Mouse (Mus musculus) limb, embryonic 11.5 days (tissue): ENCODE measurements around the gene Rapgef5. TPM values are rescaled to one million over a fixed set of nuclear protein-coding genes. Genes with fewer than 3 reads are reported as not detected.

Source experiments
- ATAC-seq: fragments of 200-750 bp; cut with Nextera tagmentation; 2 replicates; pipeline ENCODE4 v1.8.0; 2017; ENCODE audit warnings: low read depth; ENCODE audit not compliant: insufficient number of reproducible peaks, low FRiP score, low TSS enrichment
- DNase-seq: peaks from one replicate; pipeline ENCODE4 v3.0.0-alpha.2; 2015; ENCODE audit warnings: low spot score
- H3K27ac ChIP-seq: fragments of 300-500 bp; sonication (generic); replicated peaks from 2 replicates; pipeline ENCODE4 v1.5.1; 2014; ENCODE audit warnings: low read depth, mild to moderate bottlenecking, low read length
- H3K27me3 ChIP-seq: fragments of 300-500 bp; sonication (generic); 2 replicates; pipeline ENCODE4 v1.6.1; 2014; ENCODE audit warnings: mild to moderate bottlenecking, low read length, mixed read lengths; ENCODE audit not compliant: control insufficient read depth, insufficient read depth
- H3K36me3 ChIP-seq: fragments of 300-500 bp; sonication (generic); 2 replicates; pipeline ENCODE4 v1.6.1; 2014; ENCODE audit warnings: mild to moderate bottlenecking, low read length, moderate library complexity, mixed read lengths; ENCODE audit not compliant: control insufficient read depth, insufficient read depth
- H3K4me1 ChIP-seq: fragments of 300-500 bp; sonication (generic); 2 replicates; pipeline ENCODE4 v1.6.1; 2014; ENCODE audit warnings: low read length, mixed read lengths; ENCODE audit not compliant: control insufficient read depth, insufficient read depth
- H3K4me2 ChIP-seq: fragments of 300-500 bp; sonication (generic); 2 replicates; pipeline ENCODE4 v1.6.1; 2014; ENCODE audit warnings: low read depth, mild to moderate bottlenecking, moderate library complexity; ENCODE audit not compliant: severe bottlenecking
- H3K4me3 ChIP-seq: fragments of 300-500 bp; sonication (generic); 2 replicates; pipeline ENCODE4 v1.5.1; 2014; ENCODE audit warnings: low read depth, low read length
- H3K9ac ChIP-seq: fragments of 300-500 bp; sonication (generic); 2 replicates; pipeline ENCODE4 v1.6.1; 2014; ENCODE audit warnings: mild to moderate bottlenecking, low read length
- H3K9me3 ChIP-seq: fragments of 300-500 bp; sonication (generic); 2 replicates; pipeline ENCODE4 v1.6.1; 2016; ENCODE audit warnings: low read length; ENCODE audit not compliant: control insufficient read depth
- WGBS: fragments of 180-500 bp; shearing (Covaris S2); extraction: QIAGEN DNeasy Blood & Tissue Kit; methylation state at CpG from one replicate; pipeline ENCODE4 v1.1.7; 2014; 5-methylcytosine and 5-hydroxymethylcytosine counted together
- polyA plus RNA-seq: library from polyadenylated mRNA; unstranded; fragments of >200 nt; fragmentation: Nextera tagmentation; extraction: Ambion mirVana; gene quantifications from 2 replicates; pipeline ENCODE4 v1.2.1, GENCODE M21; 2014

Rapgef5 gene
- polyA plus RNA-seq, 1 experiment from 2014 or later = 7.4 TPM

DNA sequence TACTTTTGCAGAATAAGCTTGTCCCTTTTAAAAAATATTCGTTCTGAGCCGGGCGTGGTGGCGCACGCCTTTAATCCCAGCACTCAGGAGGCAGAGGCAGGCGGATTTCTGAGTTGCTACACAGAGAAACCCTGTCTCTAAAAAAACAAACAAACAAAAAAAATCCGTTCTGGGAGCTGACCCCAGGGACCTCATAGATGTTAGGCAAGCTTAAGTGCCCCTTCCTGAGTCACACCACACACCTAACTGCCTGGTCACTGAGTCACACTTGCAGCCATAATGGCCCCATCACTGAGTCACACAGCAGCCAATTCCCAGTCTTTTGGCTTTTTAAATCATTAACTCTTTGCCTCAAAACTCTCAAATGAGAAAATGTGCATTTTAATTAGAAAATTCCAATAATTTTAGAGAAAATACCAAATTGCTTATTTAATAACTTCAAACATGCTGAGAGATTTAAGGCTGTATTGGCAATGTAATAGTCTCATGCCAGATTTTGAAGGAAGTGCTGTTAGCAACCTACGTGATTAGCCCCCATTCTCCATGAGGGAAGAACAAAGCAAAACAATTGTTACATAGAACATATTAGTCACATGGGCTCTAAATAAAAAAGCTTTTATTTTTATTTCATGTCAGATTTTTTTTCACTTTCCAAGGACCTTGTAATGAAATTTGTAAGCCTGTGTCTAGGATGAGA, 211.3 kb downstream of the Rapgef5 start:
- WGBS = 82% methylated on average over 8 of the region's 8 CpGs
- Histone ChIP-seq H3K9ac (no peak overlapping the region), H3K4me2 (no peak overlapping the region), H3K27ac (no peak overlapping the region), H3K4me1 (no peaks in the 10 kb centered on the region), H3K9me3 (no peaks in the 10 kb centered on the region), H3K27me3 (no peaks in the 10 kb centered on the region), H3K36me3 (no peaks in the 10 kb centered on the region), H3K4me3 (no peak overlapping the region)
- ATAC-seq (no peak), DNase-seq (peak; percentile 9)

DNA sequence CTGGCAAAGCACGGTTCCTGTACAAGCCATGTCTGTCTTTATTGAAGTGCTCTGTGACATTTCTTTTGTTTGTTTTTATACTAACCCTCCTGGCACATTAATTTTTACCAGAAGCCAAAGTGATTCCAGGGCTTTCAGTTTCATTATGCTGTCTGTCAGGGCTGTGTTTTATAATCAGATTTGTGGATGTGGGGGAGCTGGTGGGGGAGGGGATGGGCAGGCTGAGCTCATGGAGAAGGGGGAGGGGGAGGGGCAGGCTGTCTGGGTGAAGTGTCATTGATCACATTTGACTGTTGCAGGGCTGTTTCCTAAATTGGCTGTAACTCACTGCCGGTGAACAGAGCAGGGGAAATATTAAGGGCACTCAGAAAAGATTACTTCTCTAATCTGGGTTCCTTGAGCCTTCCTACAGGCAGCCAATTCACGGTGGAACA, 211.9 kb downstream of the Rapgef5 start:
- Histone ChIP-seq H3K4me1 (no peaks in the 10 kb centered on the region; the same call in 1 of the 2 replicates), H3K36me3 (no peaks in the 10 kb centered on the region), H3K4me3 (no peak overlapping the region), H3K9me3 (no peaks in the 10 kb centered on the region), H3K27me3 (no peaks in the 10 kb centered on the region), H3K4me2 (no peak overlapping the region), H3K27ac (no peak overlapping the region), H3K9ac (no peak overlapping the region)
- DNase-seq = peak; percentile 32
- WGBS = 28% methylated on average over 3 of the region's 3 CpGs
- ATAC-seq = no peak

DNA sequence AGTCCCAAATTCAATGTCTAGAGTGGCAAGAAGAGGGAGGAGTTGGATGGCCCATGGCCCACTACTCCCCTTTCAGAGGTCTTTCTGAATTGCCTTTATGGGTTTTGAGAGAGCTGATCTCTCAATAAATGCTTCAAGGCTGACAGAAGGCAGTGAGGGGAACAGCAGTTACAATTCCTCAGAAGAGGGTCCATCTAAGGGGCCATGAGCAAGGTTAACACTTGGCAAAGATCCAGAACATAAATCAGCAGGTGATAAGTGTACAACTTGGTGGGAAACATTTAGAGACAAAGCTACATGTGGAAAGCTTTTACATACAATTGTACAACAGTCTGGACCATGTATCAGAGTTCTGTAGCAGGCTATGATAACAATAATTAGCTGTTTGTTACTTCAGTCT, 217.3 kb downstream of the Rapgef5 start:
- no peak overlapping the region for H3K4me3 ChIP-seq
- no peaks in the 10 kb centered on the region; the same call in 1 of the 2 replicates for H3K4me1 ChIP-seq
- H3K4me2 ChIP-seq = no peak overlapping the region
- no peaks in the 10 kb centered on the region for H3K9me3 ChIP-seq
- H3K9ac ChIP-seq = no peak overlapping the region
- no peak overlapping the region for H3K27ac ChIP-seq
- H3K27me3 ChIP-seq = no peaks in the 10 kb centered on the region
- DNase-seq (no peak), ATAC-seq (no peak)
- H3K36me3 ChIP-seq = no peaks in the 10 kb centered on the region

DNA sequence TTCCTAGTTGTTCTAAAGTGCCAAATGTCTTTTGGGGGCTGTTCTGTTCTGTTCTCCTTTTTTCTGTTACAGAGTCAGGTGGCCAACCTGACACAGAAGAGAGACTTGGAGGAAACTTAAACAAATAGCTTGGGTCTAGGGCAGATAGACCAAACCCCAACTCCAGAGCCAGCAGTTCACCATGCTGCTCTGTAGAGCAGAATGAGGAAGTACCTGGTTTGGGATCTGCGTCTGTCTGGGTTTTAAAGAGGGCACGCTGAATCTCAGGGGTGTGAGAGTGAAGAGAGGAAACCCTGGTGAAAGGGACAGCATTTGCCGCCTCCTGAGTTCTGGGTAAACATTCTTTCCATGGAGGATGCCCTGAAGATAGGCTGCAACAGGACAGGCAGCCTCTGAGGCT, 219.9 kb downstream of the Rapgef5 start:
- H3K27me3 ChIP-seq = no peaks in the 10 kb centered on the region
- no peak for ATAC-seq
- no peaks in the 10 kb centered on the region for H3K9me3 ChIP-seq
- no peak overlapping the region for H3K4me2 ChIP-seq
- peak; percentile 7 for DNase-seq
- no peak overlapping the region for H3K27ac ChIP-seq
- H3K36me3 ChIP-seq = no peaks in the 10 kb centered on the region
- H3K4me3 ChIP-seq = no peak overlapping the region
- no peak overlapping the region for H3K9ac ChIP-seq
- WGBS = 85% methylated on average over 3 of the region's 3 CpGs
- no peaks in the 10 kb centered on the region; the same call in 1 of the 2 replicates for H3K4me1 ChIP-seq

DNA sequence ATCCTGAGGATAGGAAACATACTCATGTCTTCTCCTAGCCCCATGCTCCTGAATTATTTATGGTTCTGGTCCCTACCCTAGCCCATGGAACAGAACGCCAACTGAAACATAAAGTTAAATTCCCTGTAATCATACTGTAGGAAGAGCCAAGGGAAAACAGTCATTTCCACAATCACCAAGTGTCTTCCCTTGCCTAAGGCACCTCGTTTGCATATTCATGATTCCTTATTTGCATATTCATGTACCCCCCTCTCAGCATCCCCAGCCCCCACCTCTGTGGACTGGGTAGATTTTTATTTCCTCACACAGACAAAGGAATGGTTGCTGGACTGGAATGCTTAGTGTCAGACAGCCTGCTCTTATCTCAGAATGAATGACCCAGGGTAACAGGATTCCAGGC, 220.6 kb downstream of the Rapgef5 start:
- Histone ChIP-seq H3K9ac (no peak overlapping the region), H3K4me3 (no peak overlapping the region), H3K27me3 (no peaks in the 10 kb centered on the region), H3K4me1 (no peaks in the 10 kb centered on the region; the same call in 1 of the 2 replicates), H3K9me3 (no peaks in the 10 kb centered on the region), H3K27ac (no peak overlapping the region), H3K4me2 (no peak overlapping the region), H3K36me3 (no peaks in the 10 kb centered on the region)
- DNase-seq (peak; percentile 20), ATAC-seq (no peak)
- 65% methylated on average over 2 of the region's 2 CpGs for WGBS

DNA sequence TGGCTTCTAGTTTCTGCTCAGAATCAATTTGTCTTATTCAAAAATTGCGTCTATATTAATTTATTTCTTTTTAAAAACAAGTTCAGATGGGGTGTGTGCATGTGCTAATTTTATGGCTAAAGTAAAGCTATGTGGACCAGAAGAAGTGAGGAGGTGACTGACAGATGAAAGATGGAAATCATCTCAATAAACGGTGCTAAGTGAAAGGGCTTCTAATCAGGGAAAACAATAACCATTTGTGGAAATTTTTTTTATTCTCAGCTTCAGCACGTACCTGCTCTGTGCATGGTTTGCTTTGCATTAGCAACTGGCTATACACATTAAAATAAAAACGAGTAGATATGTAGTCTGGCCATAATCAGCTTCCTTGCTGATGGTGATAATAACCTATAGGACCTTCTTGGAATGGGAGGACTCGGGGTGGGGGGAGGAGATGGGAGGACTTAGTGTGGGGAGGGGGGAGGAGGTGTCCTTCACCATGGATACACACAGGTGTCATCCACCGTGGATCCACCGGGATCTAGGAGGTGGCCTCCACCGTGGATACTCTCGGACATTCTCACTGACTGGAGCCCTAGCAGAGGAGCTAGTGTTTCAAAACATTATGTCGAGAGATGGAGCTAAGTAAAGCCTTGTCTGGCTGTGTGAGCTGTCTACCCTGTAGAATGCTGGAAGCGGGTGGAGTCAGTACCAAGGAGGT, 221.2 kb downstream of the Rapgef5 start:
- Histone ChIP-seq H3K27me3 (no peaks in the 10 kb centered on the region), H3K9ac (no peak overlapping the region), H3K27ac (no peak overlapping the region), H3K4me3 (no peak overlapping the region), H3K9me3 (no peaks in the 10 kb centered on the region), H3K4me1 (no peaks in the 10 kb centered on the region; the same call in 1 of the 2 replicates), H3K36me3 (no peaks in the 10 kb centered on the region), H3K4me2 (no peak overlapping the region)
- 72% methylated on average over 11 of the region's 11 CpGs for WGBS
- DNase-seq (peak; percentile 9), ATAC-seq (no peak)

DNA sequence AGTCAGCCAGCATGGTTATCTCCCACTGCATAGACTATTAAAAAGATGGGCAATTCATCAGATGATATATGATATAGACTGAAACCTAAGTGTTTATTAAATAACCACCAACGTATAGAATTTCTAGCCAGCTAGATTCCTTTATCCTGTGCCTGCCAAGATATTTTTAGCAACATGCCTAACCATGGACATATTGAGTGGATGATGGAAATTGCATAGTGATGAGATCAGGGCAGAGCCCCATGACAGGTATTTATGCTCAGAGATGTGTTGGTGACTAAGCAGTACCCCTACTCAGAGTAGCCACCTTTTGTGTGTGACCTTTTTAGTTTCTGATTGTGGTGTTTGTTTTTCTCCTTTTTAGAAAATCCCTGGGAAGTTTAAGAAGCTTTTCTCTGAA, 226.2 kb downstream of the Rapgef5 start:
- no peak overlapping the region for H3K9ac ChIP-seq
- ATAC-seq (no peak), DNase-seq (no peak)
- H3K4me2 ChIP-seq = no peak overlapping the region
- H3K27ac ChIP-seq = no peak overlapping the region
- H3K36me3 ChIP-seq = no peaks in the 10 kb centered on the region
- no peak overlapping the region for H3K4me3 ChIP-seq
- H3K27me3 ChIP-seq = no peaks in the 10 kb centered on the region
- peaks cover 5% of the 10 kb centered on the region for H3K4me1 ChIP-seq
- no peaks in the 10 kb centered on the region for H3K9me3 ChIP-seq
- WGBS = 85% methylated on average over 1 of the region's 1 CpGs

DNA sequence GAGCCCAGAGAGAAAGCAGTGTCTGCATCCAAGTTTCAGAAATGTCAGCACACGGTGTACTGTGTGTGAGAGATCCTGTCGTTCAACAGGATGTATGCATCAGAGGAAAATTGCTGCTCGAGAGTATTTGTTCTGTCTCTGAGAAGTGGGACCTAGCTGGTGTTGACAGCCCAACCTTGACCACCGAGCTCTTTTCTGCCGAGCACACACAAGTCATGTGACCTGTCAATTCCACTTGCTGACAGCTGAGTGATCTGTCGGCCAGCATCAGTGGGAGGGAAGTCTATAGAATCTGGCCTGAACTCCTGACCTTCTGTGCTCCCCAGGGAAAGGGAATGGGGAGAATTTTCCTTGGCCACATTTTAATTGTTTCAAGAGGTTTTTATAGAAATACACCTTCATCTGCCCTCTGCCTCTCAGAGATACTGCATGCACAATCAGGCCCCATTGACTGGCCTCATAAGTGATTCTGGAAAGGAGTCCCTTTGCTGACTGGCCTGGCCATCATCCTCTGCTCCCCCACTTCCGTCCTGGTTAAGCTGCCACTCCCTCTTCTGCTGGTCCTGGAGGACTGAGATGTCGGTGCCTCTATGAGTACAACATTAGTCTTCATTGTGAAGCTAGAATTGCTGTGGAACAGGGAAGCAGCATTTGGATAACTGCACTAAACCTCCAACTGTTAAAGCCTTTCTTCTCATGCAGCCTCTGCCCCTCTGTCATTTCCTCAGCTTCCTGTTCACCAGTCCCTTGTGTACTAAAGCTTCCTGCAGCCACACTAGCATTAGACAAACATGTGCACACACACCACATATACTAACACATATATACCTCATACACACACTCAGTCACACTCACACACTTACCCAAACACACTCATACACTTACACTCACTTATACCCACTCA, 228.6 kb downstream of the Rapgef5 start:
- no peaks in the 10 kb centered on the region for H3K27me3 ChIP-seq
- no peak for ATAC-seq
- H3K27ac ChIP-seq = no peak overlapping the region
- no peak overlapping the region for H3K4me2 ChIP-seq
- H3K36me3 ChIP-seq = no peaks in the 10 kb centered on the region
- WGBS = 41% methylated on average over 8 of the region's 8 CpGs
- no peak for DNase-seq
- no peak overlapping the region for H3K4me3 ChIP-seq
- H3K9me3 ChIP-seq = no peaks in the 10 kb centered on the region
- H3K9ac ChIP-seq = no peak overlapping the region
- peaks cover 5% of the 10 kb centered on the region for H3K4me1 ChIP-seq
